Mouse (Mus musculus) stomach, embryonic 15.5 days (tissue): Measurements from ENCODE around the gene Dock9. TPM values are rescaled to one million over a fixed set of nuclear protein-coding genes. Genes with fewer than 3 reads are reported as not detected.

ENCODE experiments used
- ATAC-seq: fragments of 200-750 bp; cut with Nextera tagmentation; 2 replicates; pipeline ENCODE4 v1.8.0; 2017; ENCODE audit warnings: low read depth, moderate number of reproducible peaks, moderate TSS enrichment; ENCODE audit not compliant: insufficient read depth, low FRiP score
- H3K27ac ChIP-seq: fragments of 300-500 bp; sonication (generic); 2 replicates; pipeline ENCODE4 v1.5.1; 2015; ENCODE audit warnings: mild to moderate bottlenecking, inconsistent platforms
- H3K27me3 ChIP-seq: fragments of 300-500 bp; sonication (generic); replicated peaks from 2 replicates; pipeline ENCODE4 v1.6.1; 2015; ENCODE audit warnings: inconsistent platforms
- H3K36me3 ChIP-seq: fragments of 300-500 bp; sonication (generic); 2 replicates; pipeline ENCODE4 v1.6.1; 2015; ENCODE audit warnings: inconsistent platforms
- H3K4me1 ChIP-seq: fragments of 300-500 bp; sonication (generic); 2 replicates; pipeline ENCODE4 v1.6.1; 2015; ENCODE audit warnings: inconsistent platforms
- H3K4me2 ChIP-seq: fragments of 300-500 bp; sonication (generic); 2 replicates; pipeline ENCODE4 v1.6.1; 2015; ENCODE audit warnings: mild to moderate bottlenecking, inconsistent platforms
- H3K4me3 ChIP-seq: fragments of 300-500 bp; sonication (generic); replicated peaks from 2 replicates; pipeline ENCODE4 v1.5.1; 2015; ENCODE audit warnings: inconsistent platforms
- H3K9ac ChIP-seq: fragments of 300-500 bp; sonication (generic); 2 replicates; pipeline ENCODE4 v1.6.1; 2015; ENCODE audit warnings: inconsistent platforms
- H3K9me3 ChIP-seq: fragments of 300-500 bp; sonication (generic); 2 replicates; pipeline ENCODE4 v1.6.1; 2016; ENCODE audit warnings: inconsistent platforms
- WGBS: fragments of 180-500 bp; shearing (Covaris S2); methylation state at CpG from one replicate; pipeline ENCODE4 v1.1.7; 2015; 5-methylcytosine and 5-hydroxymethylcytosine counted together
- polyA plus RNA-seq: library from polyadenylated mRNA; unstranded; fragments of >200 nt; fragmentation: Nextera tagmentation; extraction: Ambion mirVana; gene quantifications from 2 replicates; pipeline ENCODE4 v1.2.1, GENCODE M21; 2015

The Dock9 gene
- 14.0 and 14.3 TPM in 2 replicates for polyA plus RNA-seq

DNA sequence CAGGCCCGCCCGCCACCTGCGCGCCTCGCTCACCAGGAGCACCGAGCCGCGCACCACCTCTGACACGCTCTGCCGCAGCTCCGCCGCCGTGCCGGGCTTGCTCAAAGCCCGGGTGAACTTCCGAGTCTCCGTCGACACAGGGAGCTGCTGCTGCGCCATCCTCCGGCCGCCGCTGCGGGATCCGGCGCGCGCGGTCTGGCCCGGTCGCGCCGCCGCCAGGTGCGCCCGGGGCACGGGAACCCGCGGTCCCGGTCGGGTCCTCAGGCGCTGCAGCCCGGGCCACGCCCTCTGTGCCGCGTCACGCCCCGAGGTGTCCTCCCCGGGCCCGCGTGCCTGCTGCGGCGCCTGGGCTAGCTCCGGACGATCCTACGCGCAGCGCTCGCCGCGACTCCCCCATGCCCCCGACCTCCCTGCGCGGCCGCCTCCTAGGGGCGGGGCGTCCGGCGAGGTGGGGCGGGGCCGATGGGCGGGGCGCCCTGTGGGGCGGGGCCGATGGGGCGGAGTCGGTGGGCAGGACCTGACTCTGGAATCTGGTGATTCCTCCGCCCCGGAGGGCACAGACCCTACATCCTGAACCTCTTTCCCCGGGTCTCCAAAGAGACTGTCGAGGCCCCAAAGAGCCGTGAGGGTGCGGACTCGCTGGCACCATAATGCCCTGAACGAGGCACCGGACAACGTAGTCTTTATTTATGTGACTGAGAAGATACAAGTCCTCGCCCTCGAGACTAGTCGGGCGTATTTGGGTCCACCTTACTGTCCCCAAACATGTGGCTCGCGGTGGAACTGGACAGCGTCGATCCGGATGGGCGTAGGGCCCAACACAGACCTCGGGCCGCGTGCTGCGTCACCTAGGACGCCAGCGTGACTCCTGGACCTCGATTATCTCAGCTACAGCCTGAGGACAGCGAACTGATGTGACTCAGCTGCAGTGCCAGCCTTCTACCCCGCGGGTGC is at the start of gene Dock9:
Gene Dock9, minus strand, starts transcription at position 381 of the 954 bp plus-strand sequence.
- under 1% methylated on average over 99 of the region's 106 CpGs for WGBS
- Histone ChIP-seq H3K27me3 (no peaks in the 10 kb centered on the region), H3K36me3 (no peaks in the 10 kb centered on the region), H3K4me1 (0 out of 2 replicates have a peak, but pooled peaks cover 10% of the 10 kb centered on the region), H3K9me3 (no peaks in the 10 kb centered on the region), H3K27ac (peak within 1 kb of the TSS; percentile 95), H3K4me3 (peak within 1 kb of the TSS; percentile 76), H3K9ac (peak within 1 kb of the TSS; percentile 64), H3K4me2 (peak within 1 kb of the TSS; percentile 94)
- ATAC-seq = peak; percentile 91

DNA sequence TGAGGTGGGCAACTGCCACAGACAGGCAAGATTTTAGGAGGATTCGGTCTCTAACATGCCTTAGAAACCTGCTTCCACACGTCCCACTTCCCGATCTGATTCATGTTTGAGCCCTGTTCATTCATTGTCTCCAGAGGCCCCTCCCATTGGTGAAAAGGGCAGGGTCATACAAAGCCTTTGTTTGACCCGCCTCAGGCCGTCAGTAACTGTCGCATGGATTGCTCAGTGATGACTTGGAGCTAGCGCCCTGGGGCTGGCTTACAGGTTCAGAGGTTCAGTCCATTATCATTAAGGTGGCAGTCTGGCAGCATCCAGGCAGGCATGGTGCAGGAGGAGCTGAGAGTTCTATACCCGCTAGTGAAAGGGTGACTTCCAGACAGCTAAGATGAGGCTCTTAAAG is 46.8 kb upstream of the Dock9 start:
- 61% methylated on average over 8 of the region's 8 CpGs for WGBS
- Histone ChIP-seq H3K27ac (no peak overlapping the region), H3K4me2 (no peak overlapping the region)

DNA sequence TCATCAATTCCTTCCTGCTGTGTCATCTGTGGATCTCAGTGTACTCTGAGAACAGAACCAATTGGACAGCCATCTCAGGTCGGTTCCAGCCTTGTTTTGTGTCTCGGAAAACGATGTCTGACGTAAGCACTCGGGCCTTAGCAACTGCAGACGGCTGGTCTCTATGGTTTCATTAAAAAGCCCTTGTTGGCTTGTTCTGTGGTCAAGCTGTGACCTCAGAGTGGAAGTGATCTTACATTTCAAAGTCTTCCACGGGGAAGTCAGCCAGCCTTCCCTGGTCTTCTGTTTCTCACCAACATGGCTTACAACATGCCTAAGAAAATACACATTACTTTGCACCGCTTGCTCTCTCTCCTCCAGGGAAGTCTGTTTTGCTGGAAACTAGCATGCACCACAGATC is 42.6 kb upstream of the Dock9 start:
- WGBS = 89% methylated on average over 8 of the region's 8 CpGs
- ATAC-seq = no peak
- Histone ChIP-seq H3K4me1 (no peaks in the 10 kb centered on the region), H3K27ac (no peak overlapping the region), H3K4me2 (no peak overlapping the region), H3K36me3 (no peaks in the 10 kb centered on the region), H3K4me3 (no peak overlapping the region), H3K9me3 (no peaks in the 10 kb centered on the region), H3K27me3 (no peaks in the 10 kb centered on the region), H3K9ac (no peak overlapping the region)

More for the DNA sequence above, 46.8 kb upstream of the Dock9 start:
- Histone ChIP-seq H3K27me3 (no peaks in the 10 kb centered on the region), H3K4me1 (no peaks in the 10 kb centered on the region), H3K4me3 (no peak overlapping the region), H3K9ac (no peak overlapping the region), H3K9me3 (no peaks in the 10 kb centered on the region), H3K36me3 (no peaks in the 10 kb centered on the region)
- ATAC-seq = no peak

DNA sequence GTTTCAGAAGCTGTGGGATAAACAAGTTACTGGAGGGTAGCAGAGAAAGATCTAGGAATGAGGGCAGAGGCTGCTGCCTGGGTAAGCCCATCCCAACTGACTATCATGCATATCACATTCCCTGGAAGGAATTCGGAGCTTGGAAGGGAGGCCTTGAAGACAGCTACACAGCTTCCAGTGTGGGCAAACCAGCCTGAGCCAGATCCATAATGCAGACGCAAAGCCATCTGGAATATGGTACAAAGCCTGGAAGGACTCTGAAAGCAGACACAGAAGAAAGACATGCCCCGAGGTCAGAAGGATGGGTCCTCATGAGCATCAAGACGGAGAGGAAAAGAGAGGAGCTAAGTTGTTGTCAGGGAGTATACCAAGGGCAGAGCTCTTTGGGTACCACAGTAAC is 40.5 kb upstream of the Dock9 start:
- Histone ChIP-seq H3K4me1 (no peaks in the 10 kb centered on the region), H3K27ac (no peak overlapping the region), H3K4me2 (no peak overlapping the region), H3K36me3 (no peaks in the 10 kb centered on the region), H3K4me3 (no peak overlapping the region), H3K27me3 (no peaks in the 10 kb centered on the region), H3K9me3 (no peaks in the 10 kb centered on the region), H3K9ac (no peak overlapping the region)
- ATAC-seq = no peak
- WGBS = 88% methylated on average over 4 of the region's 4 CpGs

- Histone ChIP-seq H3K4me3 (no peak overlapping the region), H3K9me3 (no peaks in the 10 kb centered on the region), H3K36me3 (no peaks in the 10 kb centered on the region), H3K9ac (no peak overlapping the region), H3K4me2 (no peak overlapping the region), H3K27ac (no peak overlapping the region), H3K4me1 (no peaks in the 10 kb centered on the region), H3K27me3 (no peaks in the 10 kb centered on the region)
- no peak for ATAC-seq
- 71% methylated on average over 2 of the region's 2 CpGs for WGBS
These were observed 35.4 kb upstream of the Dock9 start for GRCm38 (mm10) chr14:121833001-121833520.

- 82% methylated on average over 4 of the region's 4 CpGs for WGBS
- no peak for ATAC-seq
- no peak overlapping the region for H3K9ac ChIP-seq
These were observed 32.3 kb upstream of the Dock9 start for GRCm38 (mm10) chr14:121829816-121830442.

GRCm38 (mm10) chr14:121827091-121827490 is 29.5 kb upstream of the Dock9 start:
- no peak overlapping the region for H3K9ac ChIP-seq
- peaks cover 10% of the 10 kb centered on the region for H3K4me1 ChIP-seq
- H3K27me3 ChIP-seq = no peaks in the 10 kb centered on the region
- no peaks in the 10 kb centered on the region for H3K9me3 ChIP-seq
- H3K4me3 ChIP-seq = no peak overlapping the region
- no peak overlapping the region for H3K27ac ChIP-seq
- 72% methylated on average over 7 of the region's 7 CpGs for WGBS
- no peak overlapping the region for H3K4me2 ChIP-seq
- no peaks in the 10 kb centered on the region for H3K36me3 ChIP-seq
- ATAC-seq = no peak

More at GRCm38 (mm10) chr14:121829816-121830442, 32.3 kb upstream of the Dock9 start:
- Histone ChIP-seq H3K9me3 (no peaks in the 10 kb centered on the region), H3K27me3 (no peaks in the 10 kb centered on the region), H3K4me3 (no peak overlapping the region), H3K4me2 (no peak overlapping the region), H3K36me3 (no peaks in the 10 kb centered on the region), H3K4me1 (no peaks in the 10 kb centered on the region), H3K27ac (no peak overlapping the region)

- no peak for ATAC-seq
- Histone ChIP-seq H3K4me1 (peaks cover 10% of the 10 kb centered on the region), H3K36me3 (no peaks in the 10 kb centered on the region), H3K4me3 (no peak overlapping the region), H3K27ac (peak overlapping the region; percentile 69; the same call in 1 of the 2 replicates), H3K4me2 (no peak overlapping the region), H3K9ac (no peak overlapping the region), H3K9me3 (no peaks in the 10 kb centered on the region), H3K27me3 (no peaks in the 10 kb centered on the region)
- WGBS = 58% methylated on average over 10 of the region's 10 CpGs
These were observed 28.1 kb upstream of the Dock9 start for GRCm38 (mm10) chr14:121825521-121826445.

GRCm38 (mm10) chr14:121824322-121825103 is 26.9 kb upstream of the Dock9 start:
- no peak overlapping the region for H3K4me2 ChIP-seq
- 52% methylated on average over 11 of the region's 11 CpGs for WGBS
- no peaks in the 10 kb centered on the region for H3K27me3 ChIP-seq
- H3K9me3 ChIP-seq = no peaks in the 10 kb centered on the region
- H3K4me1 ChIP-seq = peaks cover 10% of the 10 kb centered on the region
- no peak overlapping the region for H3K4me3 ChIP-seq
- H3K27ac ChIP-seq = peak overlapping the region; percentile 69; the same call in 1 of the 2 replicates
- no peaks in the 10 kb centered on the region for H3K36me3 ChIP-seq
- H3K9ac ChIP-seq = no peak overlapping the region
- ATAC-seq = peak; percentile 83; the same call in 1 of the 2 replicates

DNA sequence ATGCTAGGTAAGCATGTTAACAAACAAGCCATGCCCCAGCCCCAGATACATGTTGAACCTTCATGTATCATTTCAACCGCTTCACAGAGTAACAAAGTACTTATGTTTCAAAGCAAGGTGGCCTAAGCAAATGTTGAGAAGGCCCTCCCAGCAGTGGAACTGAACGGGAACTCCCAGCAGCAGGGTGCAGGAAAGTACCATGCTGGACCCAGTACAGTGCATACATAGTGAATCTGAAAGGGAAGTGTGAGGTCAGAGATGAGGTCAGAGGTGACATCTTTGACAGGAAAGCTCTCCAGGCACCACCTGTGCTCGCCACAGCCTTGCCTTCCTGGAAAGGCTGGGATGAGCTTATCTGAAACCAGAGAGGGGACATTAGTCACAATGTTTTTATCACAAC is 25.4 kb upstream of the Dock9 start:
- no peak for ATAC-seq
- no peak overlapping the region for H3K4me3 ChIP-seq
- no peaks in the 10 kb centered on the region for H3K27me3 ChIP-seq
- 72% methylated on average over 3 of the region's 3 CpGs for WGBS
- no peak overlapping the region for H3K27ac ChIP-seq
- H3K4me1 ChIP-seq = peaks cover 10% of the 10 kb centered on the region
- no peaks in the 10 kb centered on the region for H3K9me3 ChIP-seq
- H3K4me2 ChIP-seq = no peak overlapping the region
- no peaks in the 10 kb centered on the region for H3K36me3 ChIP-seq
- H3K9ac ChIP-seq = no peak overlapping the region
